Mouse (Mus musculus) erythroblast, embryonic 14.5 days (primary cell): Measurements from ENCODE around the gene Selenow.

Experiments used
- GATA1 ChIP-seq: IDR thresholded peaks from 2 replicates; pipeline ENCODE4 v1.6.1; 2012; ENCODE audit warnings: low read length, inconsistent platforms, mixed read lengths
- TAL1 ChIP-seq: IDR thresholded peaks from 3 replicates; pipeline ENCODE4 v1.6.1; 2012; ENCODE audit warnings: low read length, inconsistent platforms, mixed read lengths

- TF ChIP-seq TAL1 (no peak), GATA1 (no peak)
Measured at GRCm38 (mm10) chr7:15945211-15945610, 23.0 kb upstream of the Selenow start.
